Mouse (Mus musculus) cortical plate, adult 2 months (tissue): ENCODE data around the gene Nbea.

Source experiments
- CTCF ChIP-seq: fragments of 200-500 bp; IDR thresholded peaks from 2 replicates; pipeline ENCODE4 v1.5.1; 2011; ENCODE audit warnings: mild to moderate bottlenecking, control low read depth, low read length; ENCODE audit not compliant: insufficient read depth; ENCODE audit errors: extremely low read depth
- POLR2A ChIP-seq: fragments of 200-500 bp; IDR thresholded peaks from 2 replicates; pipeline ENCODE4 v1.6.1; 2011; ENCODE audit warnings: mild to moderate bottlenecking, low read length, control low read depth; ENCODE audit not compliant: insufficient read depth; ENCODE audit errors: extremely low read depth

GRCm38 (mm10) chr3:55743885-55744284 lies 439.6 kb downstream of the Nbea start:
- TF ChIP-seq POLR2A (no peak), CTCF (no peak)
